Mouse (Mus musculus) forebrain, embryonic 10.5 days (tissue): ENCODE data around the gene Pawr. TPM values are rescaled to one million over a fixed set of nuclear protein-coding genes. Genes with fewer than 3 reads are reported as not detected.
A peak's percentile ranks its signal among the peaks of the same experiment; 100 is the strongest.

Source experiments
- DNase-seq: peaks from one replicate; pipeline ENCODE4 v3.0.0-alpha.2; 2017; ENCODE audit warnings: low spot score; ENCODE audit errors: extremely low spot score
- H3K27ac ChIP-seq: fragments of 300-500 bp; sonication (generic); 2 replicates; pipeline ENCODE4 v1.5.1; 2016; ENCODE audit warnings: mild to moderate bottlenecking
- H3K27me3 ChIP-seq: fragments of 300-500 bp; sonication (generic); 2 replicates; pipeline ENCODE4 v1.6.1; 2016; ENCODE audit warnings: mild to moderate bottlenecking; ENCODE audit not compliant: poor library complexity, severe bottlenecking
- H3K36me3 ChIP-seq: fragments of 300-500 bp; sonication (generic); replicated peaks from 2 replicates; pipeline ENCODE4 v1.6.1; 2016; ENCODE audit warnings: mild to moderate bottlenecking, moderate library complexity
- H3K4me1 ChIP-seq: fragments of 300-500 bp; sonication (generic); 2 replicates; pipeline ENCODE4 v1.6.1; 2016
- H3K4me3 ChIP-seq: fragments of 300-500 bp; sonication (generic); 2 replicates; pipeline ENCODE4 v1.5.1; 2016; ENCODE audit warnings: mild to moderate bottlenecking, moderate library complexity
- H3K9me3 ChIP-seq: fragments of 300-500 bp; sonication (generic); 2 replicates; pipeline ENCODE4 v1.6.1; 2016; ENCODE audit warnings: mild to moderate bottlenecking, moderate library complexity
- WGBS: fragments of 180-500 bp; shearing (Covaris S2); methylation state at CpG from one replicate; pipeline ENCODE4 v1.1.7; 2016; 5-methylcytosine and 5-hydroxymethylcytosine counted together
- polyA plus RNA-seq: library from polyadenylated mRNA; unstranded; fragments of >200 nt; fragmentation: Nextera tagmentation; extraction: Ambion mirVana; gene quantifications from 2 replicates; pipeline ENCODE4 v1.2.1, GENCODE M21; 2016

Gene Pawr
- polyA plus RNA-seq, 1 experiment from 2014 or later = 12.7 TPM

DNA sequence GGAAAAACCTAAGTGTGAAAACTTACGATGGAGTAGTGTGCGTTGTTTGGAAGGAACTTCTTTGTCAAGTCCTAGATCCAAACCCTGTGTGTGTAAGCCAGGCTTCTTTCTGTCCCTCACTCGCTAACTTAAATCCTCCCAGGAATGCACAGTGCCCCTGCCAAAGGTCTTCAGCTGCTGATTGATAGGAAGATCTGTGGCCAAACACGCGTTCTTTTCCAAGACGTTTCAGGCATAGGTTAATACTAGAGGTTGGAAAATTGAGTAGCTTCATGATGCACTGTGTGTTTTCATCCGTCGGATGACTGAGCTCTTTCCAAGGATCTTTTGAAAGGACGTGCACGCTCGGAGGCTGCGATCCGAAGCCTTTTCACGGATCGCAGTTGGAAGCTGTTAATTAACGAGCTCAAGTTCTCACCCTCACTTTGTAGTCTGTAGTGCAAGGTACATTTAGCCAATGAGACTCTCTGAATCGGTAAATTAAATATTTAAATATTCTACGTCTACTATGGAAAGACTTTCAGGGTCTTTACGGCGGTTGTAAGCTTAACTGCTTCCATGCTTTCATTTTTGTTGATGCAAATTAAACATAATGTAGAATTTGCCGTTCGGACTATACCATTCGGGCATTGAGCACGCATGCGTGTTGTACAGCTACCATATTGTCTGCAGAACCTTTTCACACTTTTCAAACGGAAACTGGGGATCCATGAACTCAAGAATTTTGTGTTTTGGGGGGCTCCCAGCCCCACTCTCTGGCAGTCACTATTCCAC is 33.2 kb downstream of the Pawr start:
- H3K4me1 ChIP-seq = peaks cover 47% of the 10 kb centered on the region
- no peak for DNase-seq
- H3K36me3 ChIP-seq = peaks cover 32% of the 10 kb centered on the region
- peak overlapping the region; percentile 0; the same call in 1 of the 2 replicates for H3K4me3 ChIP-seq
- peak overlapping the region; percentile 78 for H3K27ac ChIP-seq
- peaks cover 4% of the 10 kb centered on the region; the same call in 1 of the 2 replicates for H3K9me3 ChIP-seq
- H3K27me3 ChIP-seq = no peaks in the 10 kb centered on the region
- WGBS = 62% methylated on average over 26 of the region's 26 CpGs

DNA sequence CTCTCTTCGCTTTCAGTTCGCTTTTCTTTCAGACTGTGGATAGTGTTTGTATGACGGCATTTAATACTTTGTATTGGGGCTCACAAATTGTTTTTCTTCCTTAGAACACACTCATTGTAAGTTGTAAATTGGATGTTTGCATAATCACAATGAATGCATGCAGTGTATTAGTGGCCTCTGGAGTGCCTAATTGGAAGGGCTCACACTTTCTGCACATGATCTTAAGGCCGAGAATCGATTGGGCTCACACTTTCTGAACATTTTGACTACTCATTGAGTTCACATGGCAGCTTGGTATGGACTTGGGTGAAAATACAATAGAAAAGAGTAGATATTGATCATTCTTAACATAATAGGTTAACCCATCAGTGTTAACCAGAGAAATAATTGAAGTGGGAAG is 34.3 kb downstream of the Pawr start:
- peaks cover 4% of the 10 kb centered on the region; the same call in 1 of the 2 replicates for H3K9me3 ChIP-seq
- no peaks in the 10 kb centered on the region for H3K27me3 ChIP-seq
- H3K4me1 ChIP-seq = peaks cover 37% of the 10 kb centered on the region
- no peak for DNase-seq
- WGBS = 85% methylated on average over 5 of the region's 5 CpGs
- no peak overlapping the region for H3K4me3 ChIP-seq
- no peak overlapping the region for H3K27ac ChIP-seq
- H3K36me3 ChIP-seq = peaks cover 32% of the 10 kb centered on the region

GRCm38 (mm10) chr10:108368358-108368757 is 36.4 kb downstream of the Pawr start:
- H3K9me3 ChIP-seq = peaks cover 4% of the 10 kb centered on the region; the same call in 1 of the 2 replicates
- H3K4me3 ChIP-seq = no peak overlapping the region
- H3K27me3 ChIP-seq = no peaks in the 10 kb centered on the region
- DNase-seq = no peak
- 93% methylated on average over 6 of the region's 6 CpGs for WGBS
- no peak overlapping the region for H3K27ac ChIP-seq
- peaks cover 28% of the 10 kb centered on the region for H3K4me1 ChIP-seq
- H3K36me3 ChIP-seq = peaks cover 35% of the 10 kb centered on the region

- H3K27me3 ChIP-seq = no peaks in the 10 kb centered on the region
- H3K36me3 ChIP-seq = peaks cover 48% of the 10 kb centered on the region
- H3K4me1 ChIP-seq = peaks cover 12% of the 10 kb centered on the region; the same call in 1 of the 2 replicates
- DNase-seq = no peak
- WGBS = 64% methylated on average over 7 of the region's 7 CpGs
- no peak overlapping the region for H3K4me3 ChIP-seq
- peaks cover 6% of the 10 kb centered on the region; the same call in 1 of the 2 replicates for H3K9me3 ChIP-seq
- H3K27ac ChIP-seq = peak overlapping the region; percentile 15; the same call in 1 of the 2 replicates
Observed at GRCm38 (mm10) chr10:108372258-108372657, 40.3 kb downstream of the Pawr start.

DNA sequence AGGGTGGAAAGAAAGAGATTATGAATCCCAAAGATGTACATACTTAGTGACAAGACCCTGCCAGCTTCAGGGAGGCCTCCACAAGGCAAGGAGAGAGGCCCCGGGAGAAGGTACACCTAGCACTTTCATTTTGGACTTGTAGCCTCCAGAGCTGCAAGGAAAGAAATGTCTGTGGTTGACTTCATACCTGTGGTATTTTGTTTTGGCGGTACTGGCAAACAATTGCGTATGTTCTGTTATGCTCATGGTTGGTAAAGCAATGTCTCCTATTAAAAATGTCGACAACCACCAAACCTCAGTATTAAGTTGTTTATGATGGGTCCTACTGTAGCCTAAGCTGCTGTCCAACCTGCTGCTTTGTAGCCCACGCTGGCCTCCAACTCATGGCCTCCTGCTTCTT is 40.9 kb downstream of the Pawr start:
- no peak for DNase-seq
- 95% methylated on average over 5 of the region's 5 CpGs for WGBS
- no peaks in the 10 kb centered on the region for H3K27me3 ChIP-seq
- peaks cover 46% of the 10 kb centered on the region for H3K36me3 ChIP-seq
- peak overlapping the region; percentile 15; the same call in 1 of the 2 replicates for H3K27ac ChIP-seq
- H3K4me1 ChIP-seq = peaks cover 12% of the 10 kb centered on the region; the same call in 1 of the 2 replicates
- peaks cover 6% of the 10 kb centered on the region; the same call in 1 of the 2 replicates for H3K9me3 ChIP-seq
- no peak overlapping the region for H3K4me3 ChIP-seq

- 95% methylated on average over 8 of the region's 8 CpGs for WGBS
- H3K9me3 ChIP-seq = peaks cover 6% of the 10 kb centered on the region; the same call in 1 of the 2 replicates
- no peak overlapping the region for H3K27ac ChIP-seq
- no peak overlapping the region for H3K4me3 ChIP-seq
- peaks cover 29% of the 10 kb centered on the region for H3K36me3 ChIP-seq
- no peaks in the 10 kb centered on the region for H3K27me3 ChIP-seq
- peaks cover 12% of the 10 kb centered on the region; the same call in 1 of the 2 replicates for H3K4me1 ChIP-seq
- no peak for DNase-seq
Observed at GRCm38 (mm10) chr10:108375796-108376195, 43.9 kb downstream of the Pawr start.

DNA sequence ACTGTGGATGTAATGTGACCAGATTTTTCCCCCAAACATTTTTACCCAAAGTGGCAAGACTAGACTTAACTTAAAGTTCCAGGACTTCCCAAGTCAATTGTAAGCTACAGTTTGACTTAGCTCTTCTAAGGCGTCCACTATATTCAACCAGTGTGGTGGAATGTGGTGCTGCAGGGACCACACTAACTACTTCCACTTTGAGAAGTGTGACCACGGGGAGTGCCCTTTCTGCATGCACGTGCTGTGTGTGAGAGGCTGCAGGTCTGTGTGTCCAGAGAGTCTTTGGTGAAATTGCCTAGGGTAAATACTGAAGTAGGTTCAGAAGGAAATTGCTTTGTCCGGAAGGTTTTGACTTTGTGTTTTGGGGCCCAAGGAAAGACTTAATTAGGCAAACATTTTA is 44.4 kb downstream of the Pawr start:
- Histone ChIP-seq H3K27ac (no peak overlapping the region), H3K27me3 (no peaks in the 10 kb centered on the region), H3K9me3 (peaks cover 6% of the 10 kb centered on the region; the same call in 1 of the 2 replicates), H3K36me3 (peaks cover 28% of the 10 kb centered on the region), H3K4me3 (no peak overlapping the region), H3K4me1 (peaks cover 12% of the 10 kb centered on the region; the same call in 1 of the 2 replicates)
- no peak for DNase-seq
- 91% methylated on average over 4 of the region's 4 CpGs for WGBS

DNA sequence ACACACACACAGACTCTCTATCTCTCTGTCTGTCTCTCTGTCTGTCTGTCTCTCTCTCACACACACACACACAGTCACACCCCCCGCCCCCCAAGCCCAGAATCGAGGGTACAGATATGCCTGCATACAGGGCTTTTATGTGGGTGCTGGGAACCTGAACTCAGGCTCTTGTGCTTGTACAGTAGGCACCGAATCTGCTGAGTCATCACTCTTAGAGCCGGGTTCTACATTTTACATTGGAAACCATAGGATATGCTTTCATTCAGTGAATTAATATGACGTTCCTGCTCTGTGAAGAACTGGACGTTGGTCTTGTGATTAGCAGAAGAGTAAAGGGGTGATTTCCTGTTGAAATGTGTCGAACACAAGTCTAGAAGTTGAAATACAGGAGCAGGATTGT is 45.4 kb downstream of the Pawr start:
- no peaks in the 10 kb centered on the region for H3K27me3 ChIP-seq
- H3K4me1 ChIP-seq = peaks cover 5% of the 10 kb centered on the region; the same call in 1 of the 2 replicates
- 93% methylated on average over 7 of the region's 7 CpGs for WGBS
- H3K27ac ChIP-seq = no peak overlapping the region
- H3K4me3 ChIP-seq = no peak overlapping the region
- no peak for DNase-seq
- peaks cover 6% of the 10 kb centered on the region; the same call in 1 of the 2 replicates for H3K9me3 ChIP-seq
- H3K36me3 ChIP-seq = peaks cover 32% of the 10 kb centered on the region

DNA sequence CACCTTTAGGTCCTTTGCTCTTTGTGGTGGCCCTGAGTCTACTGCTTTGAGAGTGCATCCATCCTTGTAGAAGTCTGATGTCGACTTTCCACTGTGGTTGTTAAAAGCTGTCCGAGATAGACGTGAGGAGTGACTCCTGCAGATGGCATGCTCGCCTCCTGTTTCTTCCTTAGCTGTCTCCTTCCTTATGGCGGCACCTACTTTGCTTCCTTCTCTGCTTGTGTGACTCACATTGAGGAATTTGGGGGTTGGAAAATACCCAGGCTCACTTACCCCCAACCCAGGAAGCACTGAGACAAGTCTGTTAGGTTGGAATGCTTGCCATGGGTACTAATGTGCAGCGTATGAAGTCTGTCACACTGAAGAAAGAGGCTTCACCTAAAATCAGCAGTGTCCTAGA is 46.1 kb downstream of the Pawr start:
- H3K27ac ChIP-seq = no peak overlapping the region
- no peak for DNase-seq
- H3K36me3 ChIP-seq = peaks cover 38% of the 10 kb centered on the region
- H3K4me1 ChIP-seq = no peaks in the 10 kb centered on the region
- H3K27me3 ChIP-seq = no peaks in the 10 kb centered on the region
- 90% methylated on average over 6 of the region's 6 CpGs for WGBS
- H3K4me3 ChIP-seq = no peak overlapping the region
- peaks cover 6% of the 10 kb centered on the region; the same call in 1 of the 2 replicates for H3K9me3 ChIP-seq

DNA sequence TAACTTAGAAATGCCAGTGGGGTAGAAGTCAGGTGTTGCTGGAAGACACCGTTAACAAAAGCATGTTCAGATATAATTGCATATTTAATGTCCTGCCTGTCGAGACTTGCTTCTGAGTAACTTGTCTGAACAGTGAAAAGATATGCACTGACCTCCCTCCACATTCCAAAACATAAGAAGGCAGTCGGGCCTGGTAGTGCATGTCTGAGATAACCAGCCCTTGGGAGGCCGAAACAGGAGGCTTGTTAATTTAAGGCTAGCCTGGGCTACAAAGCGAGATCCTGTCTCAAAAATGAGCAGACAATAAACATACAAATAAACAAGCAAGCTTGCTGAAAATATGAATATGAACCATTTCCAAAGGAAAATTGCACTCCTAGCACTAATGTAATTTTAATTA is 46.6 kb downstream of the Pawr start:
- 89% methylated on average over 5 of the region's 5 CpGs for WGBS
- Histone ChIP-seq H3K27me3 (no peaks in the 10 kb centered on the region), H3K27ac (no peak overlapping the region), H3K4me1 (no peaks in the 10 kb centered on the region), H3K4me3 (no peak overlapping the region), H3K9me3 (peaks cover 6% of the 10 kb centered on the region; the same call in 1 of the 2 replicates), H3K36me3 (peaks cover 41% of the 10 kb centered on the region)
- no peak for DNase-seq

- WGBS = 93% methylated on average over 10 of the region's 10 CpGs
- DNase-seq = no peak
- H3K36me3 ChIP-seq = peaks cover 37% of the 10 kb centered on the region
Observed at GRCm38 (mm10) chr10:108380715-108381114, 48.8 kb downstream of the Pawr start.

GRCm38 (mm10) chr10:108384153-108384769 is 52.3 kb downstream of the Pawr start:
- H3K4me3 ChIP-seq = no peak overlapping the region
- peaks cover 33% of the 10 kb centered on the region for H3K4me1 ChIP-seq
- DNase-seq = no peak
- WGBS = 88% methylated on average over 9 of the region's 9 CpGs
- H3K27me3 ChIP-seq = no peaks in the 10 kb centered on the region
- no peaks in the 10 kb centered on the region for H3K9me3 ChIP-seq
- H3K36me3 ChIP-seq = peaks cover 32% of the 10 kb centered on the region
- H3K27ac ChIP-seq = peak overlapping the region; percentile 53; the same call in 1 of the 2 replicates

More at GRCm38 (mm10) chr10:108380715-108381114, 48.8 kb downstream of the Pawr start:
- Histone ChIP-seq H3K27me3 (no peaks in the 10 kb centered on the region), H3K9me3 (no peaks in the 10 kb centered on the region; the same call in 1 of the 2 replicates), H3K4me3 (no peak overlapping the region), H3K4me1 (peaks cover 16% of the 10 kb centered on the region), H3K27ac (no peak overlapping the region)
